Mouse (Mus musculus) MEL (cell line): ENCODE measurements around the gene Acss2. TPM values are rescaled to one million over a fixed set of nuclear protein-coding genes. Genes with fewer than 3 reads are reported as not detected.
"Not testable (repeated sequence)": the region's sequence is repeated elsewhere in the genome, so short reads cannot be mapped to it uniquely, and the experiment has no call there.

Source experiments
- DNase-seq: peaks from one replicate; pipeline ENCODE4 v3.0.0; 2011; ENCODE audit warnings: low read depth, low spot score
- H3K27ac ChIP-seq: 2 replicates; pipeline ENCODE4 v1.5.1; 2012; ENCODE audit warnings: low read depth, mild to moderate bottlenecking, control low read depth, low read length, moderate library complexity; ENCODE audit not compliant: control insufficient read depth
- H3K27me3 ChIP-seq, 2 experiments: fragments of 150-350 bp in 1 of 2; sonication (generic) in 1 of 2; 2 replicates each; pipeline ENCODE4 v1.6.1; 2012; ENCODE audit warnings: low read length in 2 of 2, mild to moderate bottlenecking in 2 of 2, improper control_type of control experiment in 1 of 2, moderate library complexity in 1 of 2; ENCODE audit not compliant: insufficient read depth in 2 of 2, control insufficient read depth in 1 of 2
- H3K36me3 ChIP-seq, 2 experiments: 2 replicates each; pipeline ENCODE4 v1.6.1; 2012 to 2014; ENCODE audit warnings: low read length in 2 of 2, improper control_type of control experiment in 1 of 2, inconsistent platforms in 1 of 2, mild to moderate bottlenecking in 1 of 2; ENCODE audit not compliant: insufficient read depth in 2 of 2, control insufficient read depth in 1 of 2
- H3K4me1 ChIP-seq, 2 experiments: fragments of 150-350 bp in 1 of 2; sonication (generic) in 1 of 2; 2 replicates each; pipeline ENCODE4 v1.6.1; 2012; ENCODE audit warnings: low read length in 2 of 2, improper control_type of control experiment in 1 of 2, mild to moderate bottlenecking in 1 of 2; ENCODE audit not compliant: insufficient read depth in 2 of 2, control insufficient read depth in 1 of 2
- H3K4me3 ChIP-seq, 2 experiments: fragments of 150-350 bp in 1 of 2; sonication (generic) in 1 of 2; 2 replicates each; pipeline ENCODE4 v1.5.1; 2012; ENCODE audit warnings: low read depth in 2 of 2, low read length in 2 of 2, mild to moderate bottlenecking in 2 of 2, moderate library complexity in 2 of 2, control low read depth in 1 of 2, improper control_type of control experiment in 1 of 2; ENCODE audit not compliant: control insufficient read depth in 1 of 2, insufficient read depth in 1 of 2
- H3K79me2 ChIP-seq: 2 replicates; pipeline ENCODE4 v1.6.1; 2012; ENCODE audit warnings: mild to moderate bottlenecking, low read length, moderate library complexity; ENCODE audit not compliant: control insufficient read depth, poor library complexity, insufficient read depth
- H3K9ac ChIP-seq: 2 replicates; pipeline ENCODE4 v1.6.1; 2012; ENCODE audit warnings: low read depth, mild to moderate bottlenecking, control low read depth, low read length, moderate library complexity; ENCODE audit not compliant: control insufficient read depth, poor library complexity, severe bottlenecking
- H3K9me3 ChIP-seq: fragments of 150-350 bp; sonication (generic); replicated peaks from 2 replicates; pipeline ENCODE4 v1.6.1; 2012; ENCODE audit warnings: mild to moderate bottlenecking, low read length, improper control_type of control experiment, moderate library complexity; ENCODE audit not compliant: insufficient read depth
- CTCF ChIP-seq, 3 experiments: IDR thresholded peaks in 2 of 3; conservative IDR thresholded peaks in 1 of 3; 2 replicates each; pipeline ENCODE4 v1.5.1; 2011 to 2012; ENCODE audit warnings: low read length in 3 of 3, low read depth in 2 of 3, mild to moderate bottlenecking in 2 of 3, improper control_type of control experiment in 1 of 3, inconsistent platforms in 1 of 3, mixed read lengths in 1 of 3, moderate library complexity in 1 of 3; ENCODE audit not compliant: control insufficient read depth in 1 of 3, insufficient read depth in 1 of 3, poor library complexity in 1 of 3, severe bottlenecking in 1 of 3
- ELF1 ChIP-seq: IDR thresholded peaks from 2 replicates; pipeline ENCODE4 v1.6.1; 2014; ENCODE audit warnings: low read depth, mild to moderate bottlenecking, inconsistent platforms, low read length, improper control_type of control experiment, moderate library complexity
- EP300 ChIP-seq, 2 experiments: IDR thresholded peaks; 2 replicates each; pipeline ENCODE4 v1.6.1; 2011; ENCODE audit warnings: improper control_type of control experiment in 2 of 2, low read length in 2 of 2, low read depth in 1 of 2, mild to moderate bottlenecking in 1 of 2
- GABPA ChIP-seq: IDR thresholded peaks from 2 replicates; pipeline ENCODE4 v1.6.1; 2012; ENCODE audit warnings: low read depth, mild to moderate bottlenecking, inconsistent platforms, low read length, improper control_type of control experiment, moderate library complexity
- JUND ChIP-seq: IDR thresholded peaks from 2 replicates; pipeline ENCODE4 v1.6.1; 2011; ENCODE audit warnings: low read depth, mild to moderate bottlenecking, improper control_type of control experiment, low read length
- KAT2A ChIP-seq: conservative IDR thresholded peaks from 2 replicates; pipeline ENCODE4 v1.6.1; 2012; ENCODE audit warnings: low read depth, low read length, improper control_type of control experiment, inconsistent platforms
- MAX ChIP-seq: IDR thresholded peaks from 2 replicates; pipeline ENCODE4 v1.6.1; 2011; ENCODE audit warnings: low read length, improper control_type of control experiment
- MXI1 ChIP-seq: IDR thresholded peaks from 2 replicates; pipeline ENCODE4 v1.6.1; 2011; ENCODE audit warnings: mild to moderate bottlenecking, low read depth, low read length, improper control_type of control experiment
- MYB ChIP-seq: IDR thresholded peaks from 2 replicates; pipeline ENCODE4 v1.6.1; 2011; ENCODE audit warnings: mild to moderate bottlenecking, low read depth, low read length, improper control_type of control experiment
- MYC ChIP-seq: IDR thresholded peaks from 2 replicates; pipeline ENCODE4 v1.6.1; 2011; ENCODE audit warnings: low read depth, mild to moderate bottlenecking, low read length, improper control_type of control experiment, moderate library complexity
- POLR2A ChIP-seq, 2 experiments: IDR thresholded peaks; 2 replicates each; pipeline ENCODE4 v1.6.1; 2011 to 2012; ENCODE audit warnings: low read length in 2 of 2, mild to moderate bottlenecking in 2 of 2, control low read depth in 1 of 2, improper control_type of control experiment in 1 of 2, low read depth in 1 of 2, moderate library complexity in 1 of 2; ENCODE audit not compliant: control insufficient read depth in 1 of 2, insufficient read depth in 1 of 2, poor library complexity in 1 of 2
- POLR2AphosphoS5 ChIP-seq: IDR thresholded peaks from 2 replicates; pipeline ENCODE4 v1.6.1; 2012; ENCODE audit warnings: low read depth, borderline replicate concordance, mild to moderate bottlenecking, inconsistent platforms, low read length, moderate library complexity, mixed read lengths
- RCOR1 ChIP-seq: IDR thresholded peaks from 2 replicates; pipeline ENCODE4 v1.6.1; 2012; ENCODE audit warnings: low read depth, mild to moderate bottlenecking, inconsistent platforms, low read length, improper control_type of control experiment
- SIN3A ChIP-seq: IDR thresholded peaks from 2 replicates; pipeline ENCODE4 v1.6.1; 2012; ENCODE audit warnings: low read length, improper control_type of control experiment, inconsistent platforms
- TBP ChIP-seq: IDR thresholded peaks from 2 replicates; pipeline ENCODE4 v1.8.0; 2011; ENCODE audit warnings: low read depth, low read length, improper control_type of control experiment
- TCF12 ChIP-seq: IDR thresholded peaks from 2 replicates; pipeline ENCODE4 v1.6.1; 2014; ENCODE audit warnings: low read depth, mild to moderate bottlenecking, inconsistent platforms, low read length, improper control_type of control experiment, moderate library complexity
- UBTF ChIP-seq: IDR thresholded peaks from 2 replicates; pipeline ENCODE4 v1.6.1; 2012; ENCODE audit warnings: low read depth, mild to moderate bottlenecking, inconsistent platforms, low read length, improper control_type of control experiment, moderate library complexity, borderline replicate concordance; ENCODE audit not compliant: insufficient read depth
- USF1 ChIP-seq: IDR thresholded peaks from 2 replicates; pipeline ENCODE4 v1.6.1; 2014; ENCODE audit warnings: low read depth, mild to moderate bottlenecking, inconsistent platforms, low read length, improper control_type of control experiment, moderate library complexity
- ZKSCAN1 ChIP-seq: IDR thresholded peaks from 2 replicates; pipeline ENCODE4 v1.6.1; 2012; ENCODE audit warnings: low read depth, mild to moderate bottlenecking, inconsistent platforms, low read length, improper control_type of control experiment, moderate library complexity
- ZMIZ1 ChIP-seq: IDR thresholded peaks from 2 replicates; pipeline ENCODE4 v1.6.1; 2012; ENCODE audit warnings: low read depth, mild to moderate bottlenecking, inconsistent platforms, low read length, improper control_type of control experiment, moderate library complexity
- polyA plus RNA-seq, 2 experiments: library from polyadenylated mRNA; stranded (reverse) in 1 of 2; unstranded in 1 of 2; fragments of >175 nt in 1 of 2; fragments of >200 nt in 1 of 2; gene quantifications; 2 replicates each; pipeline versions ENCODE4 v1.2.1 to v1.2.4; 2012; ENCODE audit warnings: low replicate concordance in 2 of 2, low read depth in 1 of 2; ENCODE audit not compliant: insufficient read length in 2 of 2, insufficient read depth in 1 of 2, missing spikeins in 1 of 2
- total RNA-seq: library from RNA; depleted of rRNA; stranded (reverse); fragments of 300-350 nt; gene quantifications from 2 replicates; pipeline ENCODE4 v1.2.3, GENCODE M21; 2012

Gene Acss2
- total and polyA plus RNA-seq, 3 experiments: 2.9 to 11.0 TPM; not detected in 1

DNA sequence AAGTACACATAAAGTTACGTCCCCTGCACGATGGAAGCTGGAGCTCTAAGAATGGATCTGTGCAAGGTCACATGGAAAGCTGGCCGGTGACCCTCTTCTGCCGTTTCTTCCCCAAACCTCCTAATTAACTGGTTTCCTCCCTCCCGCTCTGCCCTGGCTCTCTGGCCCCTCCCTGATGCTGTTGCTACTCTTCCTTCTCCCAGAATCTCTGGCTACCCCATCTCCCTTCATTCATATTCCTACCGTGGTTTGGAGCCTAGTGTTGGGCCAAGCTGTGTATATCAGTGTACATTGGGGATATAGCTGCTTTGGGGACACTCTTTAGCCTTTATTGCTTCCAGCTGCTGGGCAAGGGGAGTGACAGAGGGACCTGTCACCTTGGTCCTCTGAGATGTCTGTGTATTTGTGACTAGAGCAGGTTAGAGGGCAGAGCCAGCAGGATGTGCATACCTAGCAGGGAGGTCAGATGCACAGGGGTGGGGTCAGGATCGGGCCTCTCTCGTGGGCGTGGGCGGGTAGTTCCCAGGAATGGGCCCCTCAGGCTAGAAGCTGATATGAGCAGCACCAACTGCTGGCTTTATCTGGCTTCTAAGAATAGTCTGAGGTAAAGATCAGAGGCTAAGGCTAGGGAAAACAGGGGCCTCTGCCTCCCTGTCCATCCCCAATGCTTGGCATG, 87.0 kb downstream of the Acss2 start (continued):
- TF ChIP-seq TBP: no peak
- TF ChIP-seq TCF12: peak; percentile 73; the same call in 1 of the 2 replicates
- TF ChIP-seq RCOR1: peak; percentile 61

DNA sequence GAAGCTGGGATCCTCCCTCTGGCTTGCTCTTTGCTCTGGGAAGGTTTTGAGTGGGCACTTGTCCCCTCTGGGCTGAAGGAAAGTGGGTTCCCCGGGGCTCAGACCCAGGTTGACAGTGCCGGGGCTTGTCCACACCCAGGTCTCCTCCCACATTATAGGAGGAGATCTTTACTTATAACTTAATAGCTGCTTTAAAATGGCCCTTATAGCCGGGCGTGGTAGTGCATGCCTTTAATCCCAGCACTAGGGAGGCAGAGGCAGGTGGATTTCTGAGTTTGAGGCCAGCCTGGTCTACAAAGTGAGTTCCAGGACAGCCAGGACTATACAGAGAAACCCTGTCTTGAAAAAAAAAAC, 87.5 kb downstream of the Acss2 start:
- peaks cover 0 to 16% of the 10 kb centered on the region in 2 experiments; a peak in 2 of 4 replicates for H3K36me3 ChIP-seq
- peak overlapping the region; percentile 40 to 49 for H3K4me3 ChIP-seq
- TF ChIP-seq SIN3A (peak; percentile 3; the same call in 1 of the 2 replicates), MXI1 (0 out of 2 replicates have a peak, but pooled peaks have one; percentile 10)
- DNase-seq, H3K9me3 ChIP-seq, H3K79me2 ChIP-seq, H3K27me3 ChIP-seq: not testable (repeated sequence)
- peak overlapping the region; percentile 82 for H3K27ac ChIP-seq
- H3K4me1 ChIP-seq: peaks cover 12 to 18% of the 10 kb centered on the region in 2 experiments
- peak overlapping the region; percentile 66 for H3K9ac ChIP-seq

DNA sequence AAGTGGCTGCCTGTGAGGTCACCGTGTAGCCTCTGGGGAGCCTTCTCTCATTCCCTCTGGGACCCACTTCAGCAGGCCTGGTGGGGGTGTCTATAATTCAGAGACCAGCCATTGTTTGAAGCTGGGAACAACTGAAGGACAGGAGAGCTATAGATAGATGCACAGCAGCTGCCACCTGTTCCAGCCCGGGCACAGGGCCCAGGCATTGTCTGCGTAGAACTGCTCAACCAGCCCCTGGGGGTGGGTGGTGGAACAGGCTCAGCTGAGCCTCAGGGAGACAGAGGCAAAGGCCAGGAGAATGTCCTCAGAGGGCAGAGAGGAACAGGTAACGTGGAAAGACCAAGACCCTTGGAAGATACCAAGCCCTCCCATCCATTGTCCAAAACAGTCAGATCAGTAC, 88.6 kb downstream of the Acss2 start:
- Histone ChIP-seq H3K79me2 (no peaks in the 10 kb centered on the region), H3K36me3 (peaks cover 0 to 16% of the 10 kb centered on the region in 2 experiments; a peak in 2 of 4 replicates), H3K9me3 (no peaks in the 10 kb centered on the region), H3K27me3 (no peaks in the 10 kb centered on the region), H3K9ac (no peak overlapping the region), H3K27ac (no peak overlapping the region), H3K4me1 (peaks cover 12 to 18% of the 10 kb centered on the region in 2 experiments), H3K4me3 (no peak overlapping the region)
- TF ChIP-seq SIN3A: no peak
- no peak for DNase-seq

DNA sequence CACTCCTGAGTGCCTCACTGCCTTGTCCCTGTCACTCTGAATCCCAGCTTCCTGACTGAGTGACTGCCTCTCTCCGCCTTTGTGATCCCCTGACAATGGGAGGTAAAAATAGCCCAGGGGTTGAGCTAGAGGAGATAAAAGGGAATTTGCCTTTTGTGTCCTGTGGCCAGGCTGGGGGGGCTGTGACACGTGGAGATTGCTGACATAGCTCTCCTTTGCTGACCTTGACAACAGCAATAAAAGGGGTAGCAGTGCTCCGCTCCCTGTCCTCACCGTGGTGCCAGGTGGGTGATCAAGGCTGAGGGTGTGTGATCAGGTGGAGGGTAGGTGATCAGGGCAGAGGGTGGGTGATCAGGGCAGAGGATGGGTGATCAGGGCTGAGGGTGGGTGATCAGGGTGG, 93.2 kb downstream of the Acss2 start, which contains the start of gene Myh7b:
Gene Myh7b, plus strand, starts transcription at position 235 of the 400 bp plus-strand sequence.
- Histone ChIP-seq H3K4me3 (no peak within 1 kb of the TSS), H3K4me1 (peaks cover 0 to 8% of the 10 kb centered on the region in 2 experiments; a peak in 3 of 4 replicates), H3K27me3 (no peaks in the 10 kb centered on the region), H3K9me3 (no peaks in the 10 kb centered on the region), H3K27ac (no peak within 1 kb of the TSS), H3K79me2 (no peaks in the 10 kb centered on the region), H3K9ac (no peak within 1 kb of the TSS), H3K36me3 (peaks cover 0 to under 1% of the 10 kb centered on the region in 2 experiments; a peak in 1 of 4 replicates)
- TF ChIP-seq MYC (no peak), EP300 (IDR thresholded peaks at IDR 0.05; ENCODE audit: low read depth in 1 of 2, low read length in 2 of 2) (no peak), KAT2A (no peak), MAX (no peak), MYB (no peak), TBP (no peak), ZKSCAN1 (no peak), USF1 (no peak), GABPA (no peak), SIN3A (no peak), POLR2A (IDR thresholded peaks at IDR 0.05; ENCODE audit: control insufficient read depth in 1 of 2, insufficient read depth in 1 of 2, low read depth in 1 of 2, low read length in 2 of 2, poor library complexity in 1 of 2) (no peak), ZMIZ1 (no peak), ELF1 (no peak), POLR2AphosphoS5 (no peak), CTCF (IDR thresholded peaks at IDR 0.05 in 2 of 3, conservative IDR thresholded peaks at IDR 0.05 in 1 of 3; ENCODE audit: control insufficient read depth in 1 of 3, insufficient read depth in 1 of 3, low read depth in 2 of 3, low read length in 3 of 3, poor library complexity in 1 of 3, severe bottlenecking in 1 of 3) (no peak), JUND (no peak), UBTF (no peak), MXI1 (no peak)
- DNase-seq: no peak
